Mouse (Mus musculus) gastrocnemius, adult 2 months (tissue): ENCODE data around the gene Mrgprf. TPM values are rescaled to one million over a fixed set of nuclear protein-coding genes. Genes with fewer than 3 reads are reported as not detected.

Experiments used
- DNase-seq: peaks from one replicate; pipeline ENCODE4 v3.0.0; 2022
- H3K27ac ChIP-seq: fragments of 200-600 bp; 2 replicates; pipeline ENCODE4 v1.8.1; 2022; ENCODE audit warnings: mild to moderate bottlenecking
- H3K4me3 ChIP-seq: fragments of 200-600 bp; 2 replicates; pipeline ENCODE4 v1.8.1; 2022; ENCODE audit warnings: mild to moderate bottlenecking, moderate library complexity
- CTCF ChIP-seq: fragments of 200-600 bp; IDR thresholded peaks from 2 replicates; pipeline ENCODE4 v1.8.1; 2022; ENCODE audit warnings: antibody characterized with exemption, mild to moderate bottlenecking, moderate library complexity
- intact Hi-C: fragments of 180-260 bp; cut with DNase I; formaldehyde crosslinking; loops from one replicate; pipeline ENCODE4 v1.15.1; 2025
- long read RNA-seq, 2 experiments: library from polyadenylated mRNA; stranded (forward); transcript quantifications; one replicate each; pipeline ENCODE4 v2.0.0; 2021
- total RNA-seq, 2 experiments: library from RNA; stranded (reverse); gene quantifications; 2 replicates each; pipeline ENCODE4 v1.2.3; 2021

Mrgprf gene
- total RNA-seq: 1 to 10 TPM; 2.7 to 2.8 TPM
- long read RNA-seq, experiment 1, partial matches to known transcripts: 0 of 1 reads
- long read RNA-seq, experiment 1, other reads (novel, unspliced or antisense): 0 of 1 reads
- long read RNA-seq, experiment 2: 0 reads

DNA sequence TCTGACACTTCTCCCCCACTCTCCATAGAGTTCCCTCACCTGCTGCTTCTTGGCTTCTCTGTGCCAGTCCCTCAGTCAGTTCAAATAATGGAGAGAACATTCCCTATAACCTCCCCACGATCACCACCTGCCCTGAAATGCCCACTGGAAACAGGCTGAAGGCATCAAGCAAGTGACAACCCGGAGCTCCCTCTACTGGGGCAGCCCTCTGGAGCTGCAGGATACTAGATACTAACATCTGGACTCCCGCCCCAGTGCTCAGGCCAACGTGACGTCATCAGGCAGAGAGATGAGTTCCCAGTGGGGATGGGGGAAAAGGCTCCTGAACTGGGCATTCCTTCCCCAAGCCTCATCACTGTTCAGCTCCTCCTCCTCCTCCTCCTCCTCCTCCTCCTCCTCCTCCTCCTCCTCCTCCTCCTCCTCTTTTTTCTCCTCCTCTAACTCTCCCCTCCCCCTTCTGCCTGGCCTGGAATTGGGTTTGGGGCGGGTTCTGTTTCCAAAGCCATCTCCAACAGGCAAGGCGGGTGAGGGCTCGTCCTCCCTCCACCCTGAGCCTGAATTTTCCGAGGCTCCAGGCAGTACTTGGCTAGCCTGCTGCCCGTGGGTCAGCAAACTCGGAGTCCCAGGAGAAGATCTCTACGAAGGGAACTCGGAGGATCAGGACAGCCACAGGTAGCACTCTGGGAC lies at the start of gene Mrgprf:
Mrgprf (plus strand) TSS at position 508 of the 687 bp plus-strand sequence.
- peak; percentile 45 for TF ChIP-seq CTCF
- DNase-seq: peak; percentile 91
- Histone ChIP-seq H3K4me3 (peak within 1 kb of the TSS; percentile 71), H3K27ac (peak within 1 kb of the TSS; percentile 86)
- intact Hi-C loops: no loop called here

DNA sequence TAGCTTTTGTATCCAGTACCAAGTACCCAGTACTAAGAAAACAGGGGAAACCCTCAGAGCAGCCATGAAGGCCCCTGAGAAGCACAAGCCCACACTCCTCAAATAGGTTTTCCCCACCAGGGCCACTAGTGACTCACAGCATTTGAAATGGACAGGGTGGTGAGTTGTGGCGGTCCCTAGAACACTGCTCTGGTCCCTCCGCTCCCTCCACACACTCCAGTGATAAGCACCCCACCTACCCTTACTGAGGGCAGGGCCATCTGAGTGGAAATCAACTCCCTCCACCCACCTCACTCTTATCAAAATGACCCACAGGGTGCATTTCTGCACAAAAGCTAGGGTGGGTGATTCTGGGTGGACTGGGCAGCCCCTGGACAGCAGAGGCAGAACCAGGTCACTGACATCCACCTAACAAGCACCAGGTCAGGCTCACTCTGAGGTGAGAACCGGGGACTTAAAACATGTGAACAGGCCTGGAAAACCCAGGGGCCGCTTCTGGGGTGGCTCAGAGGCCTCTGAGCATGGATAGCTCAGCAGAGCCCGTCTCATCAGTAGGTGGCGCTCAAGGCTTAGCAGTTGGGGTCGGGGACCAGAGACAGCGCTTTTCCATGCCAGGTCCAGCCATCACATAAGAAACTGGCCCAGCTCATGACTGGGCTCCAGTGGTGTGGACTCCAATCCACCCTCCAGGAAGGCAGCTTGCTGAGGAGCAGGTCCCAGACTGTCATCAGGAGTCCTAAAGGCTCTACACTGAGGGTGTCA lies 47.7 kb upstream of the Mrgprf start:
- no peak overlapping the region for H3K4me3 ChIP-seq
- DNase-seq: peak; percentile 90
- intact Hi-C loops: no loop called here
- peak; percentile 97; the same call in 1 of the 2 replicates for TF ChIP-seq CTCF
- no peak overlapping the region for H3K27ac ChIP-seq

DNA sequence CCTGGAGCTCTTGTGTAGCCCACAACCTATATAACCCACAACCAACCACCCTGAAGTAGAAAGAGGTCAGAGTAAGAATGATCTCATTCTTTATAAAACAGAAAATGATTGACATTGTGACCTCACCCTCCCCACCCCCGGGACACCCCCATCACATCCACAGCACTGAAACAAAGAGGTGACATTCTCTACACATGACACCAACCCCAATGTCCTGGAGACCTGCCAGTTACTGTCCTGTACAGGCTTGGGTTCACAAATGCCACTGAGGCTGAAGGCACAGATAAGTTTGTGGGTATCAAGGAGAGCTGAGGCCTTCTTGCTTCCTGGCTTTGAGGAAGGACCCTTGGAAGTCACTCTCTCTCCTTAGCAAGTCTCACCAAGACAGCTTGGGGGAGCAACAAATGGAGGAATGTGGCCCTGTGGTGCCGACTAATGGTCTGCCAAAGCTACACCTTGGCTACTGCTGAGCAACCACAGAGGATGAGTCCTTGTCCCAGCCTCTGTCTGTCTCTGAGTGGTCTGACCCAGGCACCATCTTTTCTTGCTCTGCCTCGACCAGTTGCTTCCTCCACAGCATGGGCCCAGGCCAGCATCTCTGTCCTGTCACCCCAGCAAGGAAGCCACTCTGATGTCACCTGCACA lies 46.5 kb upstream of the Mrgprf start:
- Histone ChIP-seq H3K27ac (no peak overlapping the region), H3K4me3 (no peak overlapping the region)
- intact Hi-C loops: no loop called here
- no peak for TF ChIP-seq CTCF
- DNase-seq: no peak

DNA sequence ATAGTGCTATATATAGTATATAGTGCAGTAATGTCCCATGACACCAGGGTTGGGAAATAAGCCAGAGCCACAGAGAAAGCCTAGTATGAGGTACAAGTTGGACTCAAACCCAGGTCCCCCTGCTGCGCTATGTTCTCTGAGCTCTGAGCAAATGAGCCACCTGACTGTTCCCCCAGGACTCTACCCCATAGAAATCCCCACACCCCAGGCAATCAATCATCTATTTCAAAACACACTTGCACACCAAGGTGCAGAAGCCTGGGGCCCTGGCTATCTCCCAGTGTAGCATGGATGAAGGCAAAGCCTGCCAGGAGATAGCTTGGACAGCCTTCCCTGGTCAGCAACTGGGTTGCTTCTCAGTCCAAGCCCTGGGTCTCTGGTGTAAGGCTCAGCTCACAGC lies 44.5 kb upstream of the Mrgprf start:
- H3K4me3 ChIP-seq: no peak overlapping the region
- intact Hi-C loops: no loop called here

DNA sequence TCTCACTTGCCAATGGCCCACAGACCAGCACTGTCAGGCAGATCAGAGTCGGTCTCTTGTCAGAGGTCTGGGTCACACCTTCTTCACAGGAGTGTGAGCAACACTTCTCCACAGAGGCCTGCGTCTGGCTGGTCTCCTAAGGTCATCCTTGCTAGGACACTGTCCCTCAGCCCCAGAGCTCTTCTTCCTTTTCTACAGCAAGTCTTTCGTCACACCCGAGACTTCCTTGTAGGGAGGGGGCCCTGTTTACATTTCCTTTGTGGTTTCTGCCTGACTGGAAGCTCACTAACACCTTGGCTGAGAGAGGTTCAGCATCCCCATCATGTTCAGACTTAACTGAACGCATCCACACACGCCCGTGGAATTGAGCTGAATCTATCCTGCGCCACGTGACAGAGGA lies 36.4 kb upstream of the Mrgprf start:
- no peak overlapping the region for H3K27ac ChIP-seq

More for the DNA sequence above, 44.5 kb upstream of the Mrgprf start:
- no peak for TF ChIP-seq CTCF
- DNase-seq: no peak
- H3K27ac ChIP-seq: no peak overlapping the region

DNA sequence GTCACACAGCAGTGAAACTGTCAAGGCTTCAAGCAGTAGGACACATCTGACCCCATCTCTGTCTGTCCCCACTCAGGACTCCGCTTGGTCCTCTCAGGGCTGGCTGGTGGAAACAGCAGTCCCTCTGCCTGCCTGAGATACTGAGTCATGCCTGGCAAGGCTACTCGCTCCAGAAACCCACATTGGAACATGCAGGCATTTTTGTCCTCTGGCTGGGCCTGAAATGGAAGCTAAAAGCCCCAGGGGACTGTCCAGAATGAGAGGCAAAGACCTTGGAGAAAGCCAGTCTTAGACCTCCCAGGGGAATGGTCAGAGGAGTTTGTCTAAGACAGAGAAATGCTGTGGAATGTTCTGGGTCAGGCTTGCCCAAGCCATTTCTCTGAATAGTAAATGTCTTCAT lies 34.6 kb upstream of the Mrgprf start:
- intact Hi-C loops: no loop called here
- DNase-seq: peak; percentile 47
- no peak overlapping the region for H3K4me3 ChIP-seq
- peak overlapping the region; percentile 65 for H3K27ac ChIP-seq
- TF ChIP-seq CTCF: no peak

More for the DNA sequence above, 36.4 kb upstream of the Mrgprf start:
- intact Hi-C loops: no loop called here
- no peak overlapping the region for H3K4me3 ChIP-seq
- no peak for TF ChIP-seq CTCF
- no peak for DNase-seq

DNA sequence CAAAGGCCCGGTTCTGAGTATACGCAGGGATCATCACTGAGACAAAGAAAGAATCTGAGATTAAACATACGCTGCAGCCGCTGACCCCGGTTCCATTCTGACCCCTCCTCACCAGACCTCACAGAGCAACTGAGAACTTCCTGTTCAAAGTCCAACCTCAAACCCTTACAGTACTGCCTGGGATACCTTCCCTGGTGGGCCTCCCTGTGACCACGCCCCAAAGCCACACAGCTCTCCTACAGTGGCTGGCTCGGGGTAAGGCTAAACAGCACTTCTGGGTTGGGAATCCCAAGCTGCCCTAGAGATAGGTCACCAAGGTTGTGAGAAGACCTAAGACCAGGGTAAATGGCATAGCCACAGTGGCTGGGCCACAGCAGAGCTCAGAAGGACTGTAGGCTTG lies 31.7 kb upstream of the Mrgprf start:
- no peak for TF ChIP-seq CTCF
- Histone ChIP-seq H3K4me3 (no peak overlapping the region), H3K27ac (no peak overlapping the region)
- intact Hi-C loops: no loop called here
- DNase-seq: no peak

DNA sequence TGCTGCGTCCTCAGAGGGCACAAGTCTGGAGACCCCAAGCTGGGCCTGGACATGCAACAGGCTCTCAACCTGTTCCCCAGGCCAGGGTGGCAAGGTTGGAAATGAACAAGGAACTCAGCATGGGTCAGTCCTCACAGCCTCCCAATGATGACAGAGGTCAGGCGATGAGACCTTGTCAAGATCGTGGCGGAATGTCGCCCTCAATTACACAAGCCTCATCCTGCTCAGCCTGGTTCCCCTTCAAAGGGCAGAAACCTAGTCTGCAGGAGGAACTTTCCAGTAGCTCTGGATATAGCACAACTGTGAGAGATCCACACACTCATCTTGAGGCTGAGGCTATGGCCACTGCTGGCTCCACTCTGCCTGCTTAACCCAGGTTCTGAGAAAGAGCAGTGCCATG lies 29.7 kb upstream of the Mrgprf start:
- DNase-seq: no peak
- Histone ChIP-seq H3K27ac (no peak overlapping the region), H3K4me3 (no peak overlapping the region)
- intact Hi-C loops: no loop called here
- TF ChIP-seq CTCF: no peak

DNA sequence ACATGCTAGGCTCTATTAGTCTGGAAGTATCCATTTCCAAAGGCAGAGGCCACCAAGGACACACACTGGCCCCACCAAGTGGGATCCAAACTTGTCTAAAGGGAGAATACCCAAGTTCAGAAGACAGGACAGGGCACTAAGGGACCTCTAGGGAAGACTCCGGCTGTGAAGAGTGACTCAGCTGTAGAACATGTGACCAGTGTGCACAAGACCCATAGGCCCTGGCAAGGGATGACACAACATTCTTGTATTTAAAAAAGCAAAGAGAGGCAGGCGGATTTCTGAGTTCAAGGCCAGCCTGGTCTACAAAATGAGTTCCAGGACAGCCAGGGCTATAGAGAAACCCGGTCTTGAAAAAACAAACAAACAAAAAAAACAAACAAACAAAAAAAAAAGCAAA lies 25.1 kb upstream of the Mrgprf start:
- H3K27ac ChIP-seq: no peak overlapping the region
- no peak for DNase-seq
- H3K4me3 ChIP-seq: no peak overlapping the region
- no peak for TF ChIP-seq CTCF
- intact Hi-C loops: no loop called here

DNA sequence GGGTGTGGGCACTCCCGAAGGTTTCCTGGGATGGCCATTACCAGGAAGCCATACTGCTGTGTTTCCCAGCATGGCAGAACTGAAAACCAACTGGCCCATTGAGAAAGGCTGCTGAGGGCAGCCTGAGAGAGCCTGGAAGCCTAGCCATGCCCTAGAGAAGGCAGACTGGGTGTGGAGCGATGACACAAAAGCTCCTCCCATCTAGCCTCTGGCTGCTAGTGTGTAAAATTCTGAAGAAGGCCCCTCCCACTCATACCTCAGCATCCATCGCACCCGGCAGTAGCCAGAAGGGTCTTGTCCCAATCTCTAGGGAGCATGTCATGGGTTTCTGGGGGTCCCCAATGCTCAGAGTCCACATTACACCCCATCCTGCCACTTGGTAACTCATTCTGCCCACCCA lies 19.2 kb upstream of the Mrgprf start:
- no peak overlapping the region for H3K27ac ChIP-seq
- intact Hi-C loops: no loop called here
- DNase-seq: no peak
- TF ChIP-seq CTCF: no peak
- H3K4me3 ChIP-seq: no peak overlapping the region

DNA sequence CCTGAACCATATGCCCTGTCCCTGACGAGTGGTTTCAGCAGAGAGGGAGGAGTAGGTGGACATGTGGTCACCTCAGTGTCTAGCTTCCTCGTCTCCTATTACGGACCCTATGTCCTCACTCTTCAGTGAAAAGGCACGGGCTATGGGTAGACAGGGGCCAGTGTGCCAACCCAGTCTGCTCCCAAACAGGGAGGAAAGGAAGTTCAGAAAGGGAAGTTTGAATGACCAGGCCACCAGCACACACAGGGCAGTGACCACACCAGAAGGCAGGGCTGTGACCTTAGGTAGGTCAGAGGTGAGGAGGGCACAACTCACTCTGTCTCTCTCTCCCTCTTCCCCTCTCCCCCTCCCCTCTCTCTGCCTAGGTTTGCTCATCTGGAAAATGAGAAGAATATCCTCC lies 17.6 kb upstream of the Mrgprf start:
- H3K27ac ChIP-seq: peak overlapping the region; percentile 73
- no peak for TF ChIP-seq CTCF
- DNase-seq: no peak
- H3K4me3 ChIP-seq: peak overlapping the region; percentile 86
- intact Hi-C loops: no loop called here

DNA sequence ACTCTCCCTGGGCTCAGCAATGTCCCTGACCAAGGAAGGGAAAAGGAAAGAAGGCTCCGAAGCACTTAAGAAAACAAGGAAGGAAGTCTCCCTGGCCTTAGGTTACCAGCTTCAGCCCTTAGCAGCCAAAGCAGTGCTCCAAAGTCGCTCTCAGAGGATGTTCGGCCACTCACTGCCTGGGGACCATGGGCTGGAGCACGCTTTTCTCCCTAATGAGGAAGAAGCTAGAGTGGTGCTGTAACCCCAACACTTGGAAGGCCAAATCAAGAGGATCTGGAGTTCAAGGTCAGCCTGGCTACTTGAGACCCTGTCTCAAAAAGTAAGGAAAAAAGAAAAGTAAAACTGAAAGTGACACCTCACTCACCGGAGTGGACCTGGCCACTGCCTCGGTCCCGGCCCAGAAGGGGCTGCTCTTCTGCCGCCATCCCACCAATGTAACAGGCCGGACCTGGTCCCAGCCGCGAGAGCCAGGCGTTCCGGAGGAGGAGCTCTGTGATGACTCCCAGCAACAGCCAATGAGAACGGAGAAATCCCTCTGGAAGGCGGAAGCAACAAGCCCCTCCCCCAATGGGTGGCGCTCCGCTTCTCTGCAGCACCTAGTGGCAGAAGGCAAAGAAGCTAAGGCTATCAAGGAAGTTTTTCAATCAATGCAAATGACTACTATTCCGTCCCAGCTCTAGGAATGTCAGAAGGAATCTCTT lies 17.0 kb upstream of the Mrgprf start, which contains the start of gene Tpcn2:
Tpcn2 (minus strand) TSS at position 525 of the 701 bp plus-strand sequence.
- intact Hi-C loops: no loop called here
- Histone ChIP-seq H3K4me3 (peak within 1 kb of the TSS; percentile 86), H3K27ac (peak within 1 kb of the TSS; percentile 73)
- peak; percentile 59 for TF ChIP-seq CTCF
- peak; percentile 94 for DNase-seq

DNA sequence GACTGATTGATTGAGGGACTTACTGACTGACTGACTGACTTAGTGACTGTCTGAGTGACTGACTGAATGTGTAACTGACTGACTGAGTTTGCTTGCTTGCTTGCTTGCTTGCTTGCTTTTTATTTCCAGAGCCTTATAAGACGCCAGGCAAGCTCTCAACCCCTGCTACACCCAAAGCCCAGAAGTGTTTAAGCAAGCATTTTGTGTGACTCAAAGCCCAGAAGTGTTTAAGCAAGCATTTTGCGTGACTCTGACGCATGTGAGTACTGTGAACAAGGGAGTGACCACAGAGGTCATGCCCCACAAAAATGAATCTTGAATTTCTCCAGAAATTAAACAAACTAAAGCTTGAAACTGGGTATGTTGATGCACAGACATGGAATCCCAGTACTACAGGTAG lies 16.3 kb upstream of the Mrgprf start:
- peak overlapping the region; percentile 86 for H3K4me3 ChIP-seq

More for the DNA sequence above, 16.3 kb upstream of the Mrgprf start:
- no peak for DNase-seq
- H3K27ac ChIP-seq: peak overlapping the region; percentile 73; the same call in 1 of the 2 replicates
- intact Hi-C loops: no loop called here
- TF ChIP-seq CTCF: no peak
